Mouse (Mus musculus) testis, adult 2 months (tissue): ENCODE data around the gene Churc1. TPM values are rescaled to one million over a fixed set of nuclear protein-coding genes. Genes with fewer than 3 reads are reported as not detected.

Experiments
- H3K27ac ChIP-seq: fragments of 200-500 bp; 2 replicates; pipeline ENCODE4 v1.5.1; 2012; ENCODE audit warnings: low read depth, low read length; ENCODE audit not compliant: control insufficient read depth, insufficient read depth
- H3K27me3 ChIP-seq: fragments of 200-500 bp; 2 replicates; pipeline ENCODE4 v1.6.1; 2012; ENCODE audit warnings: mild to moderate bottlenecking, low read length, moderate library complexity; ENCODE audit not compliant: control insufficient read depth, insufficient read depth
- H3K36me3 ChIP-seq: fragments of 200-500 bp; 2 replicates; pipeline ENCODE4 v1.6.1; 2012; ENCODE audit warnings: mild to moderate bottlenecking, low read length; ENCODE audit not compliant: control insufficient read depth, insufficient read depth
- H3K4me1 ChIP-seq: fragments of 200-500 bp; 2 replicates; pipeline ENCODE4 v1.6.1; 2012; ENCODE audit warnings: low read length; ENCODE audit not compliant: control insufficient read depth, insufficient read depth
- H3K4me3 ChIP-seq: fragments of 200-500 bp; 2 replicates; pipeline ENCODE4 v1.5.1; 2012; ENCODE audit warnings: low read depth, mild to moderate bottlenecking, low read length, moderate library complexity, mixed read lengths; ENCODE audit not compliant: control insufficient read depth
- CTCF ChIP-seq: fragments of 200-500 bp; IDR thresholded peaks from 2 replicates; pipeline ENCODE4 v1.5.1; 2012; ENCODE audit warnings: low read depth, mild to moderate bottlenecking, inconsistent platforms, low read length, moderate library complexity; ENCODE audit not compliant: control insufficient read depth, insufficient read depth, insufficient replicate concordance
- POLR2A ChIP-seq: fragments of 200-500 bp; IDR thresholded peaks from 2 replicates; pipeline ENCODE4 v1.6.1; 2012; ENCODE audit warnings: low read depth, mild to moderate bottlenecking, inconsistent platforms, low read length, moderate library complexity; ENCODE audit not compliant: control insufficient read depth
- polyA plus RNA-seq: library from polyadenylated mRNA; depleted of rRNA; stranded (reverse); fragments of >200 nt; gene quantifications from 2 replicates; pipeline ENCODE4 v1.2.3, GENCODE M21; 2012; rRNA removed

Churc1 gene
- polyA plus RNA-seq, 1 experiment = 51.6 TPM

DNA sequence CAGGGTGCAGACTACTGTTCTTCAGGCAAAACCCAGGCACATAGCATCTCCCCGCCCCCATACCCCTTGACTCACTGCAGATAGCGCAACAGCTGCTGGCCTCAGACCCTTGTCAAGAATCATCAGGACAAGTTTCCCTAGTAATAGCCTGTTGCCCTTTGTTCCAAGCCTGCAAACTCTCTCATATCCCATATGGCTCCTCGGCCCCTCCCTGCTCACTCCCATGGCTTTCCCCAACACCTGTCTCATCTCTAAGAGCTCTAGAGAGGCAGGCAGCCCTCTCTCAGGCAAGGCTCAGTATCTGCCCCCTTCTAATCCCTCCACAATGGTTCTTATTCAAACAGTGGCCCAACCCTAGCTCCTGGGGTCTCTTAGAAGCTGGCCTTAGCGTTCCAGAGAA lies 55.3 kb downstream of the Churc1 start:
- Histone ChIP-seq H3K4me1 (peaks cover 12% of the 10 kb centered on the region), H3K36me3 (no peaks in the 10 kb centered on the region), H3K4me3 (no peak overlapping the region), H3K27ac (no peak overlapping the region), H3K27me3 (no peaks in the 10 kb centered on the region)
- no peak for TF ChIP-seq POLR2A
- TF ChIP-seq CTCF = no peak

GRCm38 (mm10) chr12:76822002-76822650 lies 56.8 kb downstream of the Churc1 start:
- Histone ChIP-seq H3K27me3 (no peaks in the 10 kb centered on the region), H3K4me3 (peak overlapping the region; percentile 70), H3K4me1 (peaks cover 12% of the 10 kb centered on the region), H3K27ac (no peak overlapping the region), H3K36me3 (no peaks in the 10 kb centered on the region)
- TF ChIP-seq POLR2A (no peak), CTCF (no peak)

GRCm38 (mm10) chr12:76822651-76823041 lies 57.3 kb downstream of the Churc1 start, which contains the start of gene Rab15:
TSS of gene Rab15 (minus strand) at chr12:76822908.
- Histone ChIP-seq H3K27me3 (no peaks in the 10 kb centered on the region), H3K4me1 (peaks cover 12% of the 10 kb centered on the region), H3K36me3 (no peaks in the 10 kb centered on the region), H3K27ac (no peak within 1 kb of the TSS), H3K4me3 (peak within 1 kb of the TSS; percentile 70)
- TF ChIP-seq CTCF (no peak), POLR2A (no peak)

GRCm38 (mm10) chr12:76825283-76825682 lies 59.9 kb downstream of the Churc1 start:
- Histone ChIP-seq H3K36me3 (no peaks in the 10 kb centered on the region), H3K27me3 (no peaks in the 10 kb centered on the region), H3K4me1 (peaks cover 12% of the 10 kb centered on the region), H3K4me3 (no peak overlapping the region), H3K27ac (no peak overlapping the region)
- no peak for TF ChIP-seq POLR2A
- no peak for TF ChIP-seq CTCF

DNA sequence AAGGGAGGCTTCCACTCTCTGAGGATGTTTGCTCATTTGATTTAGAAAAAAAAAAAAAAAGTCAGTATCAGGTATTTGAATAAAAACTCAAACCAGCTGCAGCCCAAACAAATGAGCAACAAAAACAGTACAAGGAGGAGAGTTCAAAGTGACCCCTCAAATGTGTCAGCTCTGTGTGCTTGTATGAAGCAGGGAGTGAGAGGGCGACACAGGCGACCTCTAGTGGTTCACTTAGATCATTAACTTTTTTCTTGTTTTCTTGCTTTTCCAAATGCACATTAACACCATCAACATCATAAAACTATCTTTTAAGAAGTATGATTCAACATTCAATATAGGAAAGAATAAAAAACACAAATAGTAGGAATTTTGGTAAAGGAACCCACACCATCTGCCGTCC lies 67.4 kb downstream of the Churc1 start:
- Histone ChIP-seq H3K36me3 (no peaks in the 10 kb centered on the region), H3K4me3 (no peak overlapping the region), H3K4me1 (no peaks in the 10 kb centered on the region; the same call in 1 of the 2 replicates), H3K27me3 (no peaks in the 10 kb centered on the region), H3K27ac (no peak overlapping the region)
- TF ChIP-seq CTCF (peak; percentile 16; the same call in 1 of the 2 replicates), POLR2A (no peak)

Other genes starting within 250 kb of the Churc1 start
- gene Plekhg3, start 234.6 kb upstream of the Churc1 start, polyA plus RNA-seq = 2.2 and 2.7 TPM in 2 replicates
- gene Sptb, start 55.0 kb upstream of the Churc1 start, polyA plus RNA-seq = 3.9 and 4.0 TPM in 2 replicates
- gene Fntb, start 51 bp downstream of the Churc1 start, polyA plus RNA-seq = 9.2 and 9.9 TPM in 2 replicates
- gene Gpx2, start 30.0 kb downstream of the Churc1 start, polyA plus RNA-seq = 0.12 TPM in 1 of 2 replicates, not detected in the other
- gene Rab15, start 57.4 kb downstream of the Churc1 start, polyA plus RNA-seq = 0.32 and 0.90 TPM in 2 replicates
- 8.5 and 9.8 TPM in 2 replicates for gene Max, start 196.7 kb downstream of the Churc1 start, polyA plus RNA-seq